Mouse (Mus musculus) B cell, adult 2 months (primary cell): ENCODE results near the gene Frmd4a.
"Not testable (repeated sequence)": the region's sequence is repeated elsewhere in the genome, so short reads cannot be mapped to it uniquely, and the experiment has no call there.

Source experiments
- DNase-seq, 2 experiments: peaks; one replicate each; pipeline ENCODE4 v3.0.0; 2022

Gene Frmd4a

GRCm38 (mm10) chr2:4535187-4535864 is 517.8 kb downstream of the Frmd4a start:
- DNase-seq = no peak

- no peak for DNase-seq
Observed at GRCm38 (mm10) chr2:4541330-4541729, 523.8 kb downstream of the Frmd4a start.

- no peak for DNase-seq
Observed at GRCm38 (mm10) chr2:4541844-4542628, 524.5 kb downstream of the Frmd4a start.

- DNase-seq = no peak
Observed at GRCm38 (mm10) chr2:4542629-4543416, 525.3 kb downstream of the Frmd4a start.

- DNase-seq = no peak
Observed at GRCm38 (mm10) chr2:4543417-4543775, 525.9 kb downstream of the Frmd4a start.

- DNase-seq = no peak
Observed at GRCm38 (mm10) chr2:4544360-4544759, 526.8 kb downstream of the Frmd4a start.

- no peak for DNase-seq
Observed at GRCm38 (mm10) chr2:4545261-4545660, 527.7 kb downstream of the Frmd4a start.

GRCm38 (mm10) chr2:4547003-4547662 is 529.6 kb downstream of the Frmd4a start:
- no peak for DNase-seq

- no peak for DNase-seq
Observed at GRCm38 (mm10) chr2:4549271-4549670, 531.8 kb downstream of the Frmd4a start.

- DNase-seq = no peak
Observed at GRCm38 (mm10) chr2:4550017-4550763, 532.7 kb downstream of the Frmd4a start.

- DNase-seq = no peak
Observed at GRCm38 (mm10) chr2:4551438-4551837, 533.9 kb downstream of the Frmd4a start.

GRCm38 (mm10) chr2:4551866-4552265 is 534.3 kb downstream of the Frmd4a start:
- DNase-seq = no peak

- no peak for DNase-seq
Observed at GRCm38 (mm10) chr2:4552486-4552885, 535.0 kb downstream of the Frmd4a start.

GRCm38 (mm10) chr2:4555221-4555631 is 537.7 kb downstream of the Frmd4a start:
- no peak for DNase-seq

GRCm38 (mm10) chr2:4556188-4556587 is 538.7 kb downstream of the Frmd4a start:
- DNase-seq = no peak

GRCm38 (mm10) chr2:4557028-4557427 is 539.5 kb downstream of the Frmd4a start:
- DNase-seq = no peak

- DNase-seq = no peak
Observed at GRCm38 (mm10) chr2:4557466-4557865, 539.9 kb downstream of the Frmd4a start.

GRCm38 (mm10) chr2:4558651-4559203 is 541.2 kb downstream of the Frmd4a start:
- DNase-seq = peak in 1 of 2 experiments; percentile 7

GRCm38 (mm10) chr2:4559211-4559882 is 541.8 kb downstream of the Frmd4a start:
- DNase-seq = peak; percentile 42

GRCm38 (mm10) chr2:4559883-4560247 is 542.3 kb downstream of the Frmd4a start:
- peak; percentile 21 to 23 for DNase-seq

- not testable (repeated sequence) for DNase-seq
Observed at GRCm38 (mm10) chr2:4560516-4560915, 543.0 kb downstream of the Frmd4a start.
